Mouse (Mus musculus) brain, embryonic 14.5 days (tissue): ENCODE results near the gene Ercc6. TPM values are rescaled to one million over a fixed set of nuclear protein-coding genes. Genes with fewer than 3 reads are reported as not detected.
A peak's percentile ranks its signal among the peaks of the same experiment; 100 is the strongest.

Experiments used
- DNase-seq: peaks from one replicate; pipeline ENCODE4 v3.0.0-alpha.2; 2011; ENCODE audit warnings: low read depth
- CTCF ChIP-seq: fragments of 200-500 bp; IDR thresholded peaks from 2 replicates; pipeline ENCODE4 v1.5.1; 2012; ENCODE audit warnings: inconsistent platforms, mild to moderate bottlenecking, moderate library complexity, borderline replicate concordance; ENCODE audit not compliant: insufficient read depth, insufficient read length; ENCODE audit errors: extremely low read depth
- POLR2A ChIP-seq: fragments of 200-500 bp; IDR thresholded peaks from 2 replicates; pipeline ENCODE4 v1.6.1; 2012; ENCODE audit warnings: mild to moderate bottlenecking, inconsistent platforms, borderline replicate concordance; ENCODE audit not compliant: poor library complexity, insufficient read depth, insufficient read length, severe bottlenecking; ENCODE audit errors: extremely low read depth
- polyA plus RNA-seq: library from polyadenylated mRNA; depleted of rRNA; stranded (reverse); fragments of >200 nt; gene quantifications from 2 replicates; pipeline ENCODE4 v1.2.3, GENCODE M21; 2012; rRNA removed

Gene Ercc6
- polyA plus RNA-seq: 15.1 and 15.9 TPM in 2 replicates

GRCm38 (mm10) chr14:32513336-32514032 lies at the start of gene Ercc6:
Ercc6 (plus strand) TSS chr14:32513521.
- peak; percentile 98 for DNase-seq
- TF ChIP-seq POLR2A (peak; percentile 69; the same call in 1 of the 2 replicates), CTCF (no peak)

GRCm38 (mm10) chr14:32464601-32465505 lies 48.5 kb upstream of the Ercc6 start, which contains the start of gene Slc18a3:
Slc18a3 (minus strand) TSS chr14:32464850.
- TF ChIP-seq POLR2A (no peak), CTCF (no peak)
- peak; percentile 22 for DNase-seq

DNA sequence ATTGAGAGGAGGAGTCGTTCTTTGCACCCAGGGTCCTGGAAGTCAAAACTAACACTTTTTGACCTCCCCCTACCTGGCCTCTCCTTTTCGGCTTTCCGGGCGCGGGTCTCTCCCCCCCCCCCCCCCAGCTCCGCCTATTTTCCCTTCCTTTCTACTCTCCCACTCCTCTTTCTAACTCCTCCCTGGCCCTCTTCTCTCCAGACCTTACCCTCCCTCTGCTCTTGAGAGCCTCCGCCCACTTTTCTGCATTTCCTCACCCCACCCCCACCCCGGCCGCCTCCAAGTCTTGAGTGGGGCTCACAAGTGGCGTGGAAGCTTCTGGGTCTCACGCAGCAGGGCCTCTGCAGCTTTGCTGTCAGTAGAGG lies 47.8 kb upstream of the Ercc6 start:
- no peak for TF ChIP-seq POLR2A
- no peak for TF ChIP-seq CTCF
- DNase-seq: no peak

DNA sequence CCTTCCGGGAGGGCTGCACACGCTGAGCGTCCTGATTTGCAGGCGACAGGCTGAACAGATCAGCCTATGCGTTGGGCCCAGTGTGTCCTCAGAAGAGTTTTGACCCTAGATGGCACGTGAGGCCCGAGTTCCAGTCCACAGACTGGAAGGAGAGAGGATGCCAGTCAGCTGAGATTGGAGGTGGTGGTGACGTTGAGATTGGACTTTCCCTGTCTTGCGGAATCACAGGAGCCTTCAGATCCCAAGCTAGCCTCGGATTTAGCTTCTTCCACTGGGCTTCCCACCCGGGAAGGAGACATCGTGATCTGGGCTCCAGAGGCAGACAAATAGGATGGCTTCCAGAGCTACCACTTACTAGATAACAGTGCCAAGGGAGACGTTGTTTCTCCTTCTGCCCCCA lies 47.4 kb upstream of the Ercc6 start, which contains the start of gene Chat:
Chat (minus strand) TSS at position 101 of the 400 bp plus-strand sequence.
- DNase-seq: no peak
- no peak for TF ChIP-seq POLR2A

- TF ChIP-seq POLR2A: no peak
- no peak for TF ChIP-seq CTCF
- peak; percentile 15 for DNase-seq
Observed at GRCm38 (mm10) chr14:32467606-32468005, 45.7 kb upstream of the Ercc6 start.

- TF ChIP-seq POLR2A: no peak
- peak; percentile 88 for TF ChIP-seq CTCF
- peak; percentile 87 for DNase-seq
Observed at GRCm38 (mm10) chr14:32472996-32473395, 40.3 kb upstream of the Ercc6 start.

DNA sequence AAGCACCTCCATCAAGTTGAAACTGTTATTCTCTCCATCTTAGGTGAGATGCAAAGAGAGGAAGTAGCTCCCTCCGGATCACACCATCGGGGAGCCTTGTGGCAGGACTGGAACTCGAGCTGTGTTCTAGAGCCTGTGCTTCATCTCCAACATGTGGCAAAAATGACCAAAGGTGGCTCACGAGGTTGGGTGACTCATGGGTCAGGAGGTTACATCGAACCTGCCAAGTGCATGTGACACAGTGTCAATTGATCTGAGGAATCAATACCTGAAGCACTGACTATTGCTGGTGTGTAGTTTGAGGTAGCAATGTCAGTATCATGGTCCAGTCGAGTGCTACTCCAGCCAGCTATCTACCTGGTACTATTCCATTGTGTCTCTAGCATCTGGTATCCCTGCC lies 36.8 kb upstream of the Ercc6 start:
- DNase-seq: no peak
- TF ChIP-seq POLR2A: no peak
- TF ChIP-seq CTCF: no peak

DNA sequence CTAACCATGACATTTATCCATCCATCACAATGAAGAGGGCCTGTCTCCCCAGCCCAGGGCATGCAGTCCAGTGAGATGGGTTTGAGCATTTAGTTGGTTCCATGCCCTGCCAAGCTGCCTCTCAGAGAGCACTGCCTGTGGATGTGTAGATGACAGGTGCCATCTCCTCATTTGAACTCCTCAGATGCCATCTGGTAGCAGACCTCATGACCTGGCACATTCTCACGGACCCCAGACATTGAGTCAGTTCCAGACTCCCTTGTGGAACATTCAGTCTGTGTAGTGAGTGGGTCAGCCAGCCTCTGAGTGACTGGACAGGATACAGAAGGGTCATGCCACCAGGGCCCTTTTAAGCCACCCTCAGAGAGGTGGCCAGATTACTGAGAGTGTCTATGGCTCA lies 35.7 kb upstream of the Ercc6 start:
- DNase-seq: no peak
- TF ChIP-seq POLR2A: no peak
- no peak for TF ChIP-seq CTCF

GRCm38 (mm10) chr14:32482061-32482460 lies 31.3 kb upstream of the Ercc6 start:
- peak; percentile 74 for DNase-seq
- TF ChIP-seq POLR2A: no peak
- TF ChIP-seq CTCF: peak; percentile 86

DNA sequence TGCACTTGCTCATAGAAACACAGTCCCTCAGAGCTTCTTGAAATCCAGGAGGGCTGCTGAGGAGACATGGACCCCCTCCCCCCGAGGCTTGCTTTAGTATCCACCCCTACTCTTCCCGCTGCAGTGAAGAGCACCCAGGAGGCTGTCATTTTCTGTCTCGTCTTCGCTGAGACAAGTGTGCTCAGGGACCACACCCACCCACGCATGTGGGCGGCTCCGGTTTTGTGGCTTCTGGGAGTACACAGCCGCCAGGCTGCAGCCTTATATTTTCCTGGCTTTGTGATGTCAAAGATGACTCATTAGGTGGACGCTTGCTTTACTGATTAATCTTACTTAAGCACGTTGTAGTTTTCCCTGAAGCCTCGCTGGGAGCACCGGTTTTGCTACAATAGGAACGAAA lies 20.8 kb upstream of the Ercc6 start:
- no peak for TF ChIP-seq POLR2A
- TF ChIP-seq CTCF: no peak
- peak; percentile 32 for DNase-seq

DNA sequence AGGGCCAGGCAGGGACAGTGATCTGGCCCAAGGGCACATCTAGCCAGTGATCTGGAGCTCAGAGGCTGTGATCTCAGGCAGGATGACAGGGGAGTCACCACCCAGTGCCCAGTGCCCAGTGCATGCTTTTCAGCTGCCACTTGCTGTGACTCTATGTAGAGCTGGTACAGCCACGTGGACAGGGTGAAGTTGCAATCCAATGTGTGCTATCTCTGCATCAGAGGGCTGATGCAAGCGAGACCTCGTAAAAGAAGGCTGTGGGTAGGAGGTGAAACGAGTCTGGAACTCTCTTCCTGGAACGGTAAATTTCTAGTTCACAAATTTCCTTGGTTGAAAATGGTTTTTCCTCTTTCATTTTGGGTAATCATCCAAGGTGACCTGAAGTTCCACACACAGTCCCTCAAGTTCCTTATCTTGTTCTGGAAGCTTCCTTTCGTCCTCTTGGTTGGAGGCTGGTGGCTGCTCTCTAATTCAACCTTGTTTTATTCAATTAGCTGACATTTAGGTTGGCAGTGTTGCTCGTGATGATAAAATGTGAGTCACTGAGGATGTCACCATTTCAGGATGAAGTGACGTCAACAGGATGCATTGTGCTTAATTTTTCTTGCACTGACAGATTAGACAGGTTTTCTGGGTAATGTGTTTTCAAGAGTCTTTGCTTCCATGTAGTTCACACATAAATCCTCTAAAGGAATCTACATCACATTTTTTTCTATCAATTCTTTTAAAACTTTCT lies 17.0 kb upstream of the Ercc6 start:
- TF ChIP-seq POLR2A: no peak
- TF ChIP-seq CTCF: no peak
- no peak for DNase-seq
